21 mouse cellular contexts compared by ENCODE assay signal in genomic region chr13:24519976-24520647, GRCm38 (mm10).
DNase-seq lines count a peak whose midpoint lies in the region; ATAC-seq and TF ChIP-seq lines count a peak whose summit lies in the region.
"Had no signal": no experiment of that assay in that cellular context is flagged by ENCODE, and none has a peak within 500 bp of the region (broad histone marks: within the 10 kb centered on the region; RNA-seq: fewer than 3 reads in every experiment).

No protein-coding gene starts in this region.

- 56% methylated on average over 14 of the region's 14 CpGs for WGBS in heart, embryonic 16.5 days
- WGBS in heart, adult 2 months, result 79% methylated on average over 14 of the region's 14 CpGs
- 56% methylated on average over 14 of the region's 14 CpGs for WGBS in lung, postnatal 0 days

- no peak overlapping the region for H3K4me3 ChIP-seq in heart, embryonic 16.5 days (ENCODE audit: low read length)
- H3K4me3 ChIP-seq in heart, adult 2 months, result no peak overlapping the region
- H3K4me3 ChIP-seq in lung, postnatal 0 days (ENCODE audit: low read depth, low read length), result no peak overlapping the region
- H3K4me3 ChIP-seq: hindbrain, embryonic 15.5 days; layer of hippocampus, adult 2 months; limb, embryonic 13.5 days; myocyte had no signal

- H3K27me3 ChIP-seq in heart, embryonic 16.5 days (ENCODE audit: control insufficient read depth, insufficient read depth, low read length), result no peaks in the 10 kb centered on the region
- no peaks in the 10 kb centered on the region; the same call in 1 of the 2 replicates for H3K27me3 ChIP-seq in heart, adult 2 months (ENCODE audit: control insufficient read depth, insufficient read depth, low read length)
- H3K27me3 ChIP-seq in lung, postnatal 0 days (replicated peaks; ENCODE audit: insufficient read depth, low read length), result no peaks in the 10 kb centered on the region
- H3K27me3 ChIP-seq: hindbrain, embryonic 15.5 days; limb, embryonic 13.5 days had no signal

- TF ChIP-seq CTCF in heart, adult 2 months (IDR thresholded peaks at IDR 0.05), result no peak
- TF ChIP-seq CTCF in lung, postnatal 0 days (IDR thresholded peaks at IDR 0.05), result no peak

- intact Hi-C loops in heart, postnatal 36 days (cut with DNase I), result loop anchor here (1.0 to 5.0 kb wide), 3 partner anchors 37 to 167 kb away; no protein-coding TSS in a partner anchor
- intact Hi-C loops in heart, adult 2 months (cut with DNase I), result loop anchor here (1.0 to 5.0 kb wide), 2 partner anchors 97 to 167 kb away; no protein-coding TSS in a partner anchor

- no peak for ATAC-seq in heart, embryonic 16.5 days (replicated peaks; ENCODE audit: extremely low read depth, insufficient read depth, low FRiP score)
- ATAC-seq in lung, postnatal 0 days, result peak; percentile 31; the same call in 1 of the 2 replicates
- ATAC-seq: activated CD4-positive, CD25-positive, alpha-beta regulatory T cell, adult 4 months had no signal

- TF ChIP-seq POLR2A in heart, adult 2 months (IDR thresholded peaks at IDR 0.05; ENCODE audit: insufficient read depth, low read depth, low read length), result no peak

- no peaks in the 10 kb centered on the region for H3K36me3 ChIP-seq in heart, embryonic 16.5 days (ENCODE audit: control insufficient read depth, insufficient read depth)
- H3K36me3 ChIP-seq in heart, adult 2 months (ENCODE audit: control insufficient read depth, insufficient read depth, low read length), result no peaks in the 10 kb centered on the region
- H3K36me3 ChIP-seq in lung, postnatal 0 days (ENCODE audit: insufficient read depth, low read length), result no peaks in the 10 kb centered on the region
- H3K36me3 ChIP-seq: G1E; hindbrain, embryonic 15.5 days; limb, embryonic 13.5 days had no signal

- no peaks in the 10 kb centered on the region for H3K79me2 ChIP-seq in heart, adult 2 months (replicated peaks; ENCODE audit: control insufficient read depth, insufficient read depth, low read length)

- peak overlapping the region; percentile 21; the same call in 1 of the 2 replicates for H3K4me2 ChIP-seq in heart, embryonic 16.5 days (ENCODE audit: low read depth, low read length)
- H3K4me2 ChIP-seq in lung, postnatal 0 days (replicated peaks; ENCODE audit: low read depth, low read length), result no peak overlapping the region
- H3K4me2 ChIP-seq: hindbrain, embryonic 15.5 days; limb, embryonic 13.5 days had no signal

- peaks cover 26% of the 10 kb centered on the region for H3K4me1 ChIP-seq in heart, embryonic 16.5 days (ENCODE audit: control insufficient read depth, insufficient read depth, low read length)
- peaks cover 2% of the 10 kb centered on the region for H3K4me1 ChIP-seq in heart, adult 2 months (ENCODE audit: control insufficient read depth, insufficient read depth, low read length)
- peaks cover 6% of the 10 kb centered on the region; the same call in 1 of the 2 replicates for H3K4me1 ChIP-seq in lung, postnatal 0 days (ENCODE audit: insufficient read depth, low read depth, low read length)

- peak overlapping the region; percentile 24 for H3K27ac ChIP-seq in heart, embryonic 16.5 days (ENCODE audit: low read length)
- no peak overlapping the region for H3K27ac ChIP-seq in heart, adult 2 months
- H3K27ac ChIP-seq in lung, postnatal 0 days (ENCODE audit: low read length), result no peak overlapping the region
- H3K27ac ChIP-seq: hindbrain, embryonic 15.5 days; limb, embryonic 13.5 days; liver, embryonic 14.5 days had no signal

- peak; percentile 67 for DNase-seq in heart, adult 11 months
- no peak for DNase-seq in heart, postnatal 36 days
- no peak for DNase-seq in heart, adult 2 months
- DNase-seq in lung, postnatal 0 days (ENCODE audit: low spot score), result peak; percentile 63
- no peak for DNase-seq in lung, adult 18-20 months
- peak; percentile 19 for DNase-seq in telencephalon, adult 2 months (ENCODE audit: low read depth, low spot score)
- DNase-seq: adrenal gland, postnatal 10 days; cerebellum, adult 9-11 months; kidney, adult 18-20 months; kidney, postnatal 10 days; layer of hippocampus, postnatal 36 days; spleen, adult 18-20 months; thymus, postnatal 36 days had no signal

- H3K9ac ChIP-seq in heart, embryonic 16.5 days (ENCODE audit: low read length), result no peak overlapping the region; the same call in 1 of the 2 replicates
- H3K9ac ChIP-seq in heart, adult 2 months (ENCODE audit: low read depth, low read length), result no peak overlapping the region
- H3K9ac ChIP-seq in lung, postnatal 0 days (replicated peaks; ENCODE audit: low read depth), result no peak overlapping the region
- H3K9ac ChIP-seq: hindbrain, embryonic 15.5 days; limb, embryonic 13.5 days; liver, embryonic 14.5 days had no signal

- H3K9me3 ChIP-seq in heart, embryonic 16.5 days (replicated peaks; ENCODE audit: control insufficient read depth, low read length), result no peaks in the 10 kb centered on the region
- H3K9me3 ChIP-seq in lung, postnatal 0 days (ENCODE audit: low read length), result no peaks in the 10 kb centered on the region
- H3K9me3 ChIP-seq: G1E; hindbrain, embryonic 15.5 days; limb, embryonic 13.5 days had no signal

- no peak for TF ChIP-seq EP300 in heart, adult 2 months (IDR thresholded peaks at IDR 0.05; ENCODE audit: insufficient read depth, low read depth, low read length)
- no peak for TF ChIP-seq EP300 in lung, postnatal 0 days (IDR thresholded peaks at IDR 0.05)

Comparison
In these comparisons a context has a peak if more than half of its experiments do, and no peak if none do; other contexts are left out.
1. DNase-seq: peak in heart, adult 11 months (single experiment), lung, postnatal 0 days (single experiment) and telencephalon, adult 2 months (single experiment); none in heart, postnatal 36 days (0 of 2), heart, adult 2 months (0 of 2) and lung, adult 18-20 months (0 of 2).